Comparison of ENCODE assay signal across 26 mouse cellular contexts in the genomic region with DNA sequence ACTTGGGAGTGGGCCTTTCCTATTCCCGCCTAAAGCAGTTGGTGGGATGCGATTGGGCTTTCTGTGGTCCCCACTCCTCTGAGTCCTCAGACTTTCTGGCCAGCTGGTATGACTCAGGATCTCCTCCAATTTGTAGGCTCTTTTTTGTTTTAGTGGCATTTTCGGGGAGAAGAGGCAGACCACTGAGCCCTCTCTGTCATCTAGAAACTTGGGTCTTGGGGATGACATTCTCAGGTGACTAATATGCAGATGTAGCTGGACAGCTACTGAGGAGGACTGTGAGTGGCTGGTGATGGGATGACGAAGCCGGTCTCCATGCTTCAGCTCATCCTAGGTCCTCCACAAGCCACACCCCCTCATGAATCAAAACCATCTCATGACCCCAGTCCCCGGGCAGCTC. TPM values are rescaled to one million over a fixed set of nuclear protein-coding genes. Genes with fewer than 3 reads are reported as not detected.
"Had no signal": no experiment of that assay in that cellular context is flagged by ENCODE, and none has a peak within 500 bp of the region (broad histone marks: within the 10 kb centered on the region; RNA-seq: fewer than 3 reads in every experiment).

No protein-coding gene starts in this region.

- H3K4me3 ChIP-seq: neural tube, embryonic 12.5 days; neural tube, embryonic 13.5 days; neural tube, embryonic 15.5 days; stomach, embryonic 15.5 days had no signal

- H3K4me1 ChIP-seq: stomach, embryonic 15.5 days had no signal

- H3K9ac ChIP-seq: neural tube, embryonic 12.5 days; neural tube, embryonic 13.5 days; neural tube, embryonic 15.5 days; stomach, embryonic 15.5 days had no signal

- DNase-seq: retina, postnatal 1 day; right cerebral cortex, adult 18-20 months; right cerebral cortex, postnatal 14 days; right cerebral cortex, postnatal 25 days; right cerebral cortex, postnatal 4 days; spleen, adult 18-20 months; thymus, adult 18-20 months; thymus, adult 2 months; thymus, postnatal 14 days; thymus, postnatal 25 days; thymus, postnatal 36 days; thymus, postnatal 4 days had no signal

- H3K9me3 ChIP-seq: neural tube, embryonic 12.5 days; neural tube, embryonic 13.5 days; neural tube, embryonic 15.5 days; stomach, embryonic 15.5 days had no signal

- H3K36me3 ChIP-seq: neural tube, embryonic 12.5 days; neural tube, embryonic 13.5 days; neural tube, embryonic 15.5 days; stomach, embryonic 15.5 days had no signal

- H3K4me2 ChIP-seq: neural tube, embryonic 12.5 days; neural tube, embryonic 13.5 days; neural tube, embryonic 15.5 days; stomach, embryonic 15.5 days had no signal

- H3K27me3 ChIP-seq: neural tube, embryonic 12.5 days; neural tube, embryonic 13.5 days; neural tube, embryonic 15.5 days; stomach, embryonic 15.5 days had no signal

- H3K27ac ChIP-seq: neural tube, embryonic 12.5 days; neural tube, embryonic 13.5 days; neural tube, embryonic 15.5 days; stomach, embryonic 15.5 days; stomach, postnatal 0 days had no signal

RNA-seq across cellular contexts. Expression of gene AL607142.1, which starts 2.6 kb away (rescaled TPM):
- total RNA-seq: neutrophil, adult 5-6 weeks had no signal
- polyA plus RNA-seq: neural tube, embryonic 12.5 days; neural tube, embryonic 13.5 days; neural tube, embryonic 14.5 days; neural tube, embryonic 15.5 days; small intestine, adult 2 months; spleen, adult 2 months; stomach, embryonic 14.5 days; stomach, embryonic 15.5 days; stomach, embryonic 16.5 days; stomach, postnatal 0 days; testis, adult 2 months; thymus, adult 2 months; thymus, postnatal 0 days; urinary bladder, adult 2 months had no signal
